Mouse (Mus musculus) c-Kit-positive CD71-positive TER-119-positive erythroid progenitor cells, embryonic 14.5 days (primary cell): Measurements from ENCODE around the gene Plekhh3.
"Not testable (repeated sequence)": the region's sequence is repeated elsewhere in the genome, so short reads cannot be mapped to it uniquely, and the experiment has no call there.

ENCODE experiments used
- DNase-seq: peaks from one replicate; pipeline ENCODE4 v3.0.0-alpha.2; 2013; ENCODE audit warnings: low spot score

Plekhh3 gene

GRCm38 (mm10) chr11:101170354-101170810 lies 769 bp downstream of the Plekhh3 start, which contains the start of gene Cntnap1:
Gene Cntnap1 (plus strand): TSS chr11:101170523.
- DNase-seq: no peak

DNA sequence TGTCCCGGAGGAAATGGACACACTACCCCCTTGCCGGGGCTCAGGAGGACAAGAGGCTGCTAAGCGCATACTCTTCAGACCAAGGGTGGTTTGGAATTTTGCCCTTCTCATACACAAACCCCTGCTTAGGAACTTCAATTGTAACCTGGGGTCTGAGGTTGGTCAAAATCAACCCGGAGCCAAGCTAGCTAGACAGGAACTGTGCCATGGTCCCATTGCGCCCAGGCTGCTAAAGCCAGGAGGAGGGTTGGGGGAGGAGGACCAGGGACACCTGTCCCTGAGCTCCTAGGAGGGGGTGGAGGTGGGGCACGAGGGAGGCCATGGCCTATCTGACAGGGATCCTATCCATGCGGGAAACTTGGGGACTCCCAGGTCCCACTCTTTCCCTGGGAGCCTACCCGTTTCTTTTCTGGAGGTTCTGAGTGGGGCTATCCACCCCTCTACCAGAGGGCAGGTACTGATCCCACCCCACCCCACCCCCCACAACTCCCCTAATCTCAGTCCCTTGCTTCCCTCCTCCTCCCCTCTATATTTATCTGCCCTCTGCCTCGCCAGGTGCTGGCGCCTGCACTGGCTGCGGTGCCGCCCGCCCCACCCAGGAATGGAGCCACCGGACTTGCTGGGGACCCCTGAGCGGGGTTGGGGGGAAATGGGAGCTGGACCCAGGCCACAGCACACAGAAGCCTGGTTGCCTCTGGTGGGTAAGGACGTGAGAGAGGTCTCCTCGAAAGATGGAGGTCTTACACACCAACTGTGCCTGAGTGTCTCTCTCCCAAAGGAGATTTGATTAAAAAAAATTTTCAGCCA lies 1.6 kb downstream of the Plekhh3 start:
- DNase-seq: no peak

GRCm38 (mm10) chr11:101168301-101168980 lies 2.7 kb downstream of the Plekhh3 start:
- no peak for DNase-seq

GRCm38 (mm10) chr11:101167963-101168300 lies 3.2 kb downstream of the Plekhh3 start:
- no peak for DNase-seq

DNA sequence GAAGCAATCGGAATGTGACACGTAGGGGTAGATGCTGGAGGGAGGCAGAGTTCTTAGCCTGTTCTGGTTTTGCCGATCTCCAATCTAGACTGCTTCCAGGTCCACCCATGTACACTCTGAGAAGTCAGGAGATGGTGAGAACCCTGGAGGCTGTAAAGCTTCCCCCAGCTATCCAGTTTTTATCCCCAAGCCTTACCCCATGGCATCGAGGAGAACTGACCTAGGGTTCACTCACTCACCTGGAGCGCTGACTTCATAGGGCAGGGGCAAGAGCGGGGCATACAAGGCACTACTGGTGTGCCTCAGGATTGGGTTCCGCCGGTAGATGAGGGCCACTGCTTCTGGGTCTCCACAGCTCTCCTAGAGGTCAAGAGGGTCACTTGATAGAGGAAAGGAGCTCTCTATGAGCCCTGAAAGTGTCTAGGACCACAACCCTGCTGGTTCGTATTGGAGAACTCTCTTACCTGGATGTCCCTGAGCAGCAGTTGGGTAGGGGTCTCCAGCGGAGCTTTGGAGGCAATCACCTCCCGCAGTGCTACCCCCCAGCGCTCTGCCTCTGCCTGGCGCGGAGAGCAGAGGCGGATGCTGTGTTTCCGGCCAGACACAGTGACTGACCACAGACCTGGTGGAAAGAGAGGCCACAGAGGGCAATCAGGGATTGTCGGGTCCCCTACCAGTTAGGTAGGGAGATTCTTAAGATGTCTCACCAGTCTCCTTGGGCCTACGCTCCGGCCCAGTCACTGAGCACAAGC lies 3.8 kb downstream of the Plekhh3 start:
- DNase-seq: no peak

DNA sequence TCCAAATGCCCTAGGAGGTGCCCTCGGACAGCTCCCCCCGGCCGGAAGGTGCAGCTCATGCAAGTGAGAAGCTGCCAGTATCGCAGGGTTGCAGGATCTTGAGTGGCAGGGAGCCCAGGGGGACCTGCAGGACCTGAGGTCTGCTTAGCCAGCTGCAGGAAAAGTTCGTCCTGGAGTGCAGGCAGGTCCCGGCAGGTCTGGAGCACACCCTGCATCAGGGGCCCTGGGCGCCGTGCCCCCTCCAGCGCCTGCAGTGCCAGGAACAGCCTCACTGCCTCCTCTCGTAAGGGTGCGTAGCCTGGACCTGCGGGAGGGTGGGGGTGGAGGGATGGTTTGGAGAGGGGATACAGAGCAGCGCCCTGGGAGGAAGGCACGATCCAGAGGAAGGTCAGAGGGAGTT lies 4.8 kb downstream of the Plekhh3 start:
- DNase-seq: no peak

DNA sequence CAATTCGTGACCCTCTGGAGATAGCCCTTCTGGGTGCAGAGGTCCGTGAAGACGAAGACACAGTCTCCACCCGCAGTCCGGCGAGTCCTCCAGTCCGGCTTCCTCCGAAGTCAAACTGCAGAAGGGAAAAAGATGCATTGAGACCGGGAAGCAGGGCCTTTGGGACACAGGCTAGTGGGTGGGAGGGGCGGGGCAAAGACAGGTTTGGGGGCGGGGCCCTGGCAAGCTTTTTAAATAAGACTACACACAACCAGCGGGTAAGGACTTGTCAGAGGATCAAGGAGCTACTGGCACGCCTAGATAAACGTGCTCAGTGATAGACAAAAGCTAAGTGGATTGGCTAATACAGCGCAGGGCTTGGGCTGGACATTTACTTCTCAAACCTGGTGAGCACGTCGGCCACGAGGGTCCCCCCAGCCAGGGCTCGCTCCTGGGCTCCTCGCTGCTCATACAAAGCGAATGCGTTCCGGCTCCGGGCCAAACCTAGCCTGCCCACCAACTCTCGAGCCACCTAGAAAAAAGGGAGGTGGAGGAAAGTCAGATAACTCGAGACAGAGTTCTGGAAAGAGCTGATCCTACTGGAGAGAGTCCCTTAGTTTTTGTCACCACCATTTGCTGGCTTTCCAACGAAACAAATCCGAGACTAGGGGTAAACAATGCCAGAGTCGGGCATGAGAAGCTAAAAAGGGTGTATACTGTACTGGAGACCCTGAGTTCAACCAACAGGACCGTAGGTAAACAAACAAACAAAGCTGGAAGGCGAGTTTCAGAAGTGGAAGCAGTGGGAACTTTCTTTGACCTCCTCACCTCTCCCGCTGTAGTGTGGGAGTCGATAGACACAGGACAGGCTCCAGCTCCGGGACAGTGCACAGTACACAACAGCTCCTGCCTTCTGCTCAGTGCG lies 6.2 kb downstream of the Plekhh3 start:
- no peak for DNase-seq

DNA sequence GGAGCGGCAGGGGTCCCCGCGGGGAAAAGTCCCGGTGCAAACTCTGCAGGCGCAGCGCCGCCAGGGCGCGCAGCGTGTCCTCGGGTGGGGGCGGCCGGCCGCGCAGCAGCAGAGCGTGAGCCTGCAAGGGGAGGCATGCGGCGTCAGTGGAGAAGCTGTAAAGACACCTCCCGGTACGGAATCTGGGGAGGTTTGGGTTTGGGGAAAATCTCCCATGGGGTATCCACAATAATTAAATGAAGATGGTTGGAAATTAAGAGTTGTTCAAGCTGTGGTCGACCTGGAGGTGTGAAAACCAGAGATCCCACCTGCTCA lies 6.8 kb downstream of the Plekhh3 start:
- no peak for DNase-seq

DNA sequence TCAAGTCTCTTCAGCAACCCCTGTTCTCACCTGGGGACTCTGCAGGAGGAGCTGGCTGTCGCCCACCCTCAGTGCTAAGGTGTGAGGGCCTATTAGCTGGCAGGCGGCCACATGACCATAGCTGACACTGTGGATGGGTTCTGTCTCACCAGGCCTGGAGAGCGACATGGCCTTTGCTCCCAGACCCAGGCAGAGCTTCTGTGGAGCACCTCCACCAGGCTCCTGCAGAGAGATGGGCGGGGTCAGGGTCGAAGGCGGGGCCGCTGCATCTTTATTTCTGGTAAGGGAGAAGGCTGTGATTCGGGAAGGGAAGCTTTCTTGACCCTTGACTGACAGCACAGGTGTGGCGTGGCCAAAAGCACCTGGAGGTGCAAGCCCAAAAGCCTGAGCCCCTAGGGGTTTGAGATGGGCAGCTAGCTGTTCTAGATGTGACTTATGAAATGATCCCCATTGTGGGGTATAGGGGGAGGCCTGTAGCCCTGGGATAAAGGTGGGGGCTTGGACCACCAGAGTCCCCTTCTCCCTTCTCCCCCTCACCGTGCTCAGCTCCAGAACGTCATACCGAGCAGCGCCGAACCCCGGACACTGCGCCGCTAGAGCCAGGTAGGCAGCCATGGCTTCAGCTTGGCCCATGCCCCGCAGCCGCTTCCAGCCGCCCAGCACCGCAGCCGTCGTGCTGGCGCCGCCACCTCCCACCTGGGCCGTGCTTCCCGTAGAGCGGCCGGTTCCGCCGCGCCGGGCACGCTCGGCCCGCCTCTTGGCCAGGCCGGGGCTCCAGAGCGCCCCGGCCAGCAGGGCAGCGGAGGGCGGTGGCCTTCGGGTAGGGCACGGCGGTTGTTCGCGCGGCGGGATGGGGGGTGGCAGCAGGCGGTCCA lies 7.4 kb downstream of the Plekhh3 start:
- DNase-seq: no peak

DNA sequence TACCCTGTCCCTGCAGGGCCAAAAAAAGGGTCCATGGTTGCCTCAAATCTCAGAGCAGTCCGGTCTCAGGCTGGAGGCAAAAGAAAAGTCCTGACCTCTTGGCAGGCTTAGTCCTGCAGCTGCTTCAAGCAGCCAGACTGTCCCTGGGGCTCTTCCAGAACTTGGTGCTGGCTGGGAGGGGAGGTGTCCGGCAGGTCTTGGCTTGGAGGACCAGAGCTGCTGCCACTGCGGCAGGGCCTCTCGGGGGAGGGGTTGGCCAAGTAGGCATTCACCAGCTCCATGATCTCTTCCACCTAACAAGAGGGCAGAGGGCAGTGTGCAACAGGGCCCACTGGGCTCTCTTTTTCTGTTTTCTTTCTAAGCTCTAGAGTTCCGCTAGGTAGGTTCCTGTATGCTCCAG lies 8.4 kb downstream of the Plekhh3 start:
- no peak for DNase-seq

DNA sequence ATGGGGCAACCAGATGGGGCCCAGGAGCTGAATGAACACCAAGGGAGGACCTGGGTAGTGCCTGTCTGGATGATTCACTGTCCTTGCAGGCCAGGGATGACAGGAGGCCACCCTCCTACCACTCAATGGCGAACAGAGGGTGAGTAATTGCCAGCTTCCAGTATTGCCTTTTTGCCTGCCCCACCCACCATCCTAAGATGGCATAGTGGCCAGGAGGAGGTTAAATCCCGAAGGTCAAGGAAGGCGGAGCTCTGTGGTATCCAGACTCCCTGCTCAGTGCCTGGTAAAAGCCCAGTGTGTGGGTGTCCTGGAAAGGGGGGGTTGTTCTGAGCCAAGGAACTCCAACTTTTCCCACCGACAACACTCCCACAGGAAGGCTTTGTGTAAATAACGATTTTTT lies 8.8 kb downstream of the Plekhh3 start:
- no peak for DNase-seq

- DNase-seq: no peak
Measured at GRCm38 (mm10) chr11:101161551-101161950, 9.6 kb downstream of the Plekhh3 start.

GRCm38 (mm10) chr11:101160981-101161505 lies 10.1 kb downstream of the Plekhh3 start:
- DNase-seq: not testable (repeated sequence)

DNA sequence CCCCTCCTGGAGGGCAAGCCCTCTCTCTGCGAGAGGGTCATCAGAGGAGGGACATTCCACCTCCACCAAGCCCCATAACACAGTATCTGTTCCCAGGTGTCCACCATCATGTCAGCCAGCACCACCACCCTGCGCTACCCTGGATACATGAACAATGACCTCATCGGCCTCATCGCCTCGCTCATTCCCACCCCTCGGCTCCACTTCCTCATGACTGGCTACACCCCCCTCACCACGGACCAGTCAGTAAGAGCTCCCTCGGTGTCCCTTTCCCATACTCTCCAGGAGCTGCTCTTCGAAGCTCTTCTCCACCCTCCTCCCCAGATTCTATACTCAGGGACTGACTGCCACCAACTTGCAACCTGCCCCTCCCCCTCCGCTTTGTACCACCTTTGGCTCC lies 11.0 kb downstream of the Plekhh3 start:
- DNase-seq: not testable (repeated sequence)

GRCm38 (mm10) chr11:101155728-101156371 lies 15.3 kb downstream of the Plekhh3 start, which contains the start of gene Tubg2:
Gene Tubg2 (plus strand): TSS chr11:101155907.
- no peak for DNase-seq

DNA sequence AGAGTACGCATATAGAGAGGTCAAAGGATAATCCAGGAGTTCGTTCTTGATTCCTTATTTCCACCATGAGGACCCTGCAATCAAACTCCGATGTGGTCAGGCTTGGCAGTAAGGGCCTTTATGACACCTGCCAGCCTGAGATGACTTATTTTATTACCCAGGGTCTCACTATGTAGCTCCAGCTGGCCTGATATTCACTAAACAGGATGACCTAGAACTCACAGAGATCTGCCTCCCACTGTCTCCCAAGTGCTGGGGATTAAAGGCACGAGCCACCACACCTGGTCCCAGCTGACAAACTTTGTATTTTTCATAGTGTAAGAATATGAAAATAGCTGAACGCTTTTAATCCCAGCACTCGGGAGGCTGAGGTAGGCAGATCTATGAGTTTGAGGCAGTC lies 16.0 kb downstream of the Plekhh3 start:
- DNase-seq: no peak

DNA sequence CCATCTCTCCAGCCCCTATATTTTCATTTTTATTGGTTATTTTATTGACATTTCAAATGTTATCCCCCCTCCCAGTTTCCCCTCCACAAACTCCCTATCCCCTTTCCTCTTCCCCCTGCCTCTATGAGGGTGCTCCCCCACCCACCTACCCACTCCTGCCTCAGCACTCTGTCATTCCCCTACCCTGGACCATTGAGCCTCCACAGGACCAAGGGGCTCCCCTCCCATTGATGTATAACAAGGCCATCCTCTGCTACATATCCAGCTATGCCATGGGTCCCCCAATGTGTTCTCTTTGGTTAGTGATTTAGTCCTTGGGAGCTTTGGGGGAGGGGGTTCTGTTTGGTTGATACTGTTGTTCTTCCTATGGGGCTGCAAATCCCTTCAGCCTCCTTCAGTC lies 16.5 kb downstream of the Plekhh3 start:
- DNase-seq: no peak

DNA sequence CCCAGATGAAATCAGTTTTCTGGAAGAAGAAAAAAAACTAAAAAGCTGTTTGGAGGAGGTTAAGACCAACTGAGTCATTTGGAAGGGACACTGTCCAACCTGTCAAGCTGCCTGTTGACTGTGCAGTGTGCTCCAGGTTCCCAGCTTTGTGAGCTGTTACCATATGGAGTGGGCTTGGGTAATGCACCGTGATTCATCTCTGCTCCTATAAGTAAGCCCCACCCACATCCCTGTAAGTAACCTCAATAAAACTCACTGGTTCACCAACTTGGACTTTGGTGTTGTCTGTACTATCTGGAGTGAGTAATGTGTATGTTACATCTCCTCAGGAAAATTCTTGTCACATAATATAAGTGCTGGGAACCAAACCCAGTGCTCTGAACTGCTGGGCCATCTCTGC lies 18.3 kb downstream of the Plekhh3 start:
- DNase-seq: no peak

DNA sequence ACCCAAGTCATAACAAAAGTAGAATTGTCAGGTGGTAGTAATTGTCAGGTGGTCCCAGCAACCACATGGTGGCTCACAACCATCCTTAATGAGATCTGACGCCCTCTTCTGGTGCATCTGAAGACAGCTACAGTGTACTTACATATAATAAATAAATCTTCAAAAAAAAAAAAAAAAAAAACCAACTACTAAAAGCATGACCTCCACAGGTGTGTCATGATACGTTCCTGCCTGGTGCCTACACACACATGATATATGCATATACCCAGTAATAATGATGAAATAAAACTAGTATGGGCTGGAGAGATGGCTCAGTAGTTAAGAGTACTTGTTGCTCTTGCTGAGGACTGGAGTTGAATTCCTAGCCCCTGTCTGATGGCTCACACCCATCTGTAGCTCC lies 20.1 kb downstream of the Plekhh3 start:
- no peak for DNase-seq
